Mouse (Mus musculus): ENCODE measurements around the gene Nuak2. TPM values are rescaled to one million over a fixed set of nuclear protein-coding genes. Genes with fewer than 3 reads are reported as not detected.

The Nuak2 gene
- polyA plus RNA-seq, 1 experiment, result 99.9 TPM

GRCm38 (mm10) chr1:132317413-132317812 lies 1.5 kb downstream of the Nuak2 start:
- Histone ChIP-seq H3K4me3 (ENCODE audit: low read depth, low read length) (peak overlapping the region; percentile 44), H3K4me1 (ENCODE audit: control insufficient read depth, insufficient read depth, insufficient read length, low read length) (peaks cover 35% of the 10 kb centered on the region), H3K27me3 (ENCODE audit: control insufficient read depth, insufficient read depth, low read length) (no peaks in the 10 kb centered on the region), H3K27ac (ENCODE audit: insufficient read depth, low read depth, low read length) (peak overlapping the region; percentile 89), H3K36me3 (ENCODE audit: control insufficient read depth, insufficient read depth, low read length) (peaks cover 21% of the 10 kb centered on the region)
- 15% methylated on average over 4 of the region's 4 CpGs for WGBS
- TF ChIP-seq CTCF (IDR thresholded peaks at IDR 0.05; ENCODE audit: extremely low read depth, insufficient read length, insufficient replicate concordance, low read depth, low read length), result no peak
- TF ChIP-seq POLR2A (IDR thresholded peaks at IDR 0.05; ENCODE audit: low read depth, low read length), result no peak

GRCm38 (mm10) chr1:132317894-132318863 lies 2.3 kb downstream of the Nuak2 start:
- peaks cover 26% of the 10 kb centered on the region for H3K36me3 ChIP-seq (ENCODE audit: control insufficient read depth, insufficient read depth, low read length)
- peak overlapping the region; percentile 54 for H3K4me3 ChIP-seq (ENCODE audit: low read depth, low read length)
- TF ChIP-seq POLR2A (IDR thresholded peaks at IDR 0.05; ENCODE audit: low read depth, low read length) (no peak), CTCF (IDR thresholded peaks at IDR 0.05; ENCODE audit: extremely low read depth, insufficient read length, insufficient replicate concordance, low read depth, low read length) (no peak)
- 20% methylated on average over 8 of the region's 8 CpGs for WGBS
- H3K27me3 ChIP-seq (ENCODE audit: control insufficient read depth, insufficient read depth, low read length), result no peaks in the 10 kb centered on the region
- H3K27ac ChIP-seq (ENCODE audit: insufficient read depth, low read depth, low read length), result peak overlapping the region; percentile 89
- H3K4me1 ChIP-seq (ENCODE audit: control insufficient read depth, insufficient read depth, insufficient read length, low read length), result peaks cover 38% of the 10 kb centered on the region

GRCm38 (mm10) chr1:132319242-132319641 lies 3.3 kb downstream of the Nuak2 start:
- 18% methylated on average over 5 of the region's 5 CpGs for WGBS
- H3K27me3 ChIP-seq (ENCODE audit: control insufficient read depth, insufficient read depth, low read length), result no peaks in the 10 kb centered on the region
- TF ChIP-seq CTCF (IDR thresholded peaks at IDR 0.05; ENCODE audit: extremely low read depth, insufficient read length, insufficient replicate concordance, low read depth, low read length), result no peak
- TF ChIP-seq POLR2A (IDR thresholded peaks at IDR 0.05; ENCODE audit: low read depth, low read length), result 0 out of 2 replicates have a peak, but pooled peaks have one; percentile 37
- H3K27ac ChIP-seq (ENCODE audit: insufficient read depth, low read depth, low read length), result peak overlapping the region; percentile 89
- peaks cover 38% of the 10 kb centered on the region for H3K4me1 ChIP-seq (ENCODE audit: control insufficient read depth, insufficient read depth, insufficient read length, low read length)
- peaks cover 29% of the 10 kb centered on the region for H3K36me3 ChIP-seq (ENCODE audit: control insufficient read depth, insufficient read depth, low read length)
- peak overlapping the region; percentile 48 for H3K4me3 ChIP-seq (ENCODE audit: low read depth, low read length)

- 51% methylated on average over 7 of the region's 7 CpGs for WGBS
- peak overlapping the region; percentile 87 for H3K27ac ChIP-seq (ENCODE audit: insufficient read depth, low read depth, low read length)
Observed at GRCm38 (mm10) chr1:132321821-132322580, 6.1 kb downstream of the Nuak2 start.

GRCm38 (mm10) chr1:132322711-132323542 lies 7.0 kb downstream of the Nuak2 start:
- 63% methylated on average over 13 of the region's 13 CpGs for WGBS
- Histone ChIP-seq H3K4me1 (ENCODE audit: control insufficient read depth, insufficient read depth, insufficient read length, low read length) (peaks cover 55% of the 10 kb centered on the region), H3K27me3 (ENCODE audit: control insufficient read depth, insufficient read depth, low read length) (no peaks in the 10 kb centered on the region), H3K36me3 (ENCODE audit: control insufficient read depth, insufficient read depth, low read length) (peaks cover 64% of the 10 kb centered on the region), H3K4me3 (ENCODE audit: low read depth, low read length) (peak overlapping the region; percentile 17), H3K27ac (ENCODE audit: insufficient read depth, low read depth, low read length) (peak overlapping the region; percentile 70)
- TF ChIP-seq POLR2A (IDR thresholded peaks at IDR 0.05; ENCODE audit: low read depth, low read length) (0 out of 2 replicates have a peak, but pooled peaks have one; percentile 17), CTCF (IDR thresholded peaks at IDR 0.05; ENCODE audit: extremely low read depth, insufficient read length, insufficient replicate concordance, low read depth, low read length) (no peak)

More at GRCm38 (mm10) chr1:132321821-132322580, 6.1 kb downstream of the Nuak2 start:
- Histone ChIP-seq H3K27me3 (ENCODE audit: control insufficient read depth, insufficient read depth, low read length) (no peaks in the 10 kb centered on the region), H3K4me3 (ENCODE audit: low read depth, low read length) (peak overlapping the region; percentile 17; the same call in 1 of the 2 replicates), H3K36me3 (ENCODE audit: control insufficient read depth, insufficient read depth, low read length) (peaks cover 54% of the 10 kb centered on the region), H3K4me1 (ENCODE audit: control insufficient read depth, insufficient read depth, insufficient read length, low read length) (peaks cover 46% of the 10 kb centered on the region)
- no peak for TF ChIP-seq CTCF (IDR thresholded peaks at IDR 0.05; ENCODE audit: extremely low read depth, insufficient read length, insufficient replicate concordance, low read depth, low read length)
- no peak for TF ChIP-seq POLR2A (IDR thresholded peaks at IDR 0.05; ENCODE audit: low read depth, low read length)

- H3K4me3 ChIP-seq (ENCODE audit: low read depth, low read length), result no peak overlapping the region
- H3K4me1 ChIP-seq (ENCODE audit: control insufficient read depth, insufficient read depth, insufficient read length, low read length), result peaks cover 53% of the 10 kb centered on the region
- peak overlapping the region; percentile 85 for H3K27ac ChIP-seq (ENCODE audit: insufficient read depth, low read depth, low read length)
- TF ChIP-seq CTCF (IDR thresholded peaks at IDR 0.05; ENCODE audit: extremely low read depth, insufficient read length, insufficient replicate concordance, low read depth, low read length) (no peak), POLR2A (IDR thresholded peaks at IDR 0.05; ENCODE audit: low read depth, low read length) (no peak)
- 19% methylated on average over 9 of the region's 9 CpGs for WGBS
- no peaks in the 10 kb centered on the region for H3K27me3 ChIP-seq (ENCODE audit: control insufficient read depth, insufficient read depth, low read length)
- H3K36me3 ChIP-seq (ENCODE audit: control insufficient read depth, insufficient read depth, low read length), result peaks cover 76% of the 10 kb centered on the region
Observed at GRCm38 (mm10) chr1:132326777-132327176, 10.9 kb downstream of the Nuak2 start.
